Mouse (Mus musculus): Measurements from ENCODE around the gene Vps37b.

DNA sequence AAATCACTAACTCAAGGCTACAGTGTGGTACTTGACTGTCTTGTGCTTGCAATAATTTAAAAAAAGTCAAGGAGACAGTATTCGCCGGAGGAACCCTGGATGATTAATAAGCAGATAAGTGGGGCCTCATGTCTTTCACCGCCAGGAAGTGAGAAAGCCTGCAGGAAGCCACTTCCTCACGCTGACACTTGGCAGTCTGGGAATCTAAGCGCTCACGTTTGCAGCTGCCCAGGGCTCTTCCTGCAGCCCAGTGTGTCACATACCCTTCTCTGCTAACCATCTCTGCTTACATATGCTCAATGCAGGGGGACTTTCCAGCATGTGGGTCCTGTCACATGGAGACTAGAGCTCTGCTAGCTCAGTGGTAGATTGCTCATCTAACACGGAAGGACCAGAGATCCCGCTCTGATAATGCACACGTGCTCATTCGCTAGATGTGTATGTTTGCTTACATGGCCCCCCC is 42.8 kb upstream of the Vps37b start:
- TF ChIP-seq CTCF (IDR thresholded peaks at IDR 0.05; ENCODE audit: insufficient read depth, low read length) (no peak), POLR2A (IDR thresholded peaks at IDR 0.05; ENCODE audit: borderline replicate concordance, extremely low read depth, low read depth, low read length) (no peak)

Measured in lung, adult 2 months (tissue).